Mouse (Mus musculus) liver, embryonic 11.5 days (tissue): ENCODE results near the gene Sugct. TPM values are rescaled to one million over a fixed set of nuclear protein-coding genes. Genes with fewer than 3 reads are reported as not detected.
A peak's percentile ranks its signal among the peaks of the same experiment; 100 is the strongest.

Experiments
- ATAC-seq: fragments of 200-750 bp; cut with Nextera tagmentation; replicated peaks from 2 replicates; pipeline ENCODE4 v1.8.0; 2017; ENCODE audit warnings: moderate number of reproducible peaks, mild to moderate bottlenecking, moderate TSS enrichment, moderate library complexity; ENCODE audit not compliant: low FRiP score
- DNase-seq: peaks from one replicate; pipeline ENCODE4 v3.0.0-alpha.2; 2017; ENCODE audit warnings: low spot score
- H3K27ac ChIP-seq: fragments of 300-500 bp; sonication (generic); 2 replicates; pipeline ENCODE4 v1.5.1; 2014; ENCODE audit warnings: mild to moderate bottlenecking, low read depth, low read length, control low read depth
- H3K27me3 ChIP-seq: fragments of 300-500 bp; sonication (generic); replicated peaks from 2 replicates; pipeline ENCODE4 v1.6.1; 2014; ENCODE audit warnings: low read length, mixed read lengths; ENCODE audit not compliant: control insufficient read depth, insufficient read depth
- H3K36me3 ChIP-seq: fragments of 300-500 bp; sonication (generic); 2 replicates; pipeline ENCODE4 v1.6.1; 2014; ENCODE audit warnings: mild to moderate bottlenecking, low read length, moderate library complexity, mixed read lengths; ENCODE audit not compliant: control insufficient read depth, insufficient read depth
- H3K4me1 ChIP-seq: fragments of 300-500 bp; sonication (generic); replicated peaks from 2 replicates; pipeline ENCODE4 v1.6.1; 2014; ENCODE audit warnings: low read length, mixed read lengths; ENCODE audit not compliant: control insufficient read depth, insufficient read depth
- H3K4me2 ChIP-seq: fragments of 300-500 bp; sonication (generic); 2 replicates; pipeline ENCODE4 v1.6.1; 2014; ENCODE audit warnings: mild to moderate bottlenecking, control low read depth, moderate library complexity
- H3K4me3 ChIP-seq: fragments of 300-500 bp; sonication (generic); 2 replicates; pipeline ENCODE4 v1.5.1; 2014; ENCODE audit warnings: low read depth, low read length, control low read depth
- H3K9ac ChIP-seq: fragments of 300-500 bp; sonication (generic); 2 replicates; pipeline ENCODE4 v1.6.1; 2014; ENCODE audit warnings: low read depth, low read length, control low read depth
- H3K9me3 ChIP-seq: fragments of 300-500 bp; sonication (generic); 2 replicates; pipeline ENCODE4 v1.6.1; 2016; ENCODE audit warnings: low read length, inconsistent platforms, mixed read lengths; ENCODE audit not compliant: control insufficient read depth
- WGBS: fragments of 180-500 bp; shearing (Covaris S2); extraction: QIAGEN DNeasy Blood & Tissue Kit; methylation state at CpG from one replicate; pipeline ENCODE4 v1.1.7; 2014; 5-methylcytosine and 5-hydroxymethylcytosine counted together
- polyA plus RNA-seq: library from polyadenylated mRNA; unstranded; fragments of >200 nt; fragmentation: Nextera tagmentation; extraction: Ambion mirVana; gene quantifications from 2 replicates; pipeline ENCODE4 v1.2.1, GENCODE M21; 2014

Gene Sugct
- polyA plus RNA-seq, 1 experiment from 2014 or later, result 2.6 TPM

DNA sequence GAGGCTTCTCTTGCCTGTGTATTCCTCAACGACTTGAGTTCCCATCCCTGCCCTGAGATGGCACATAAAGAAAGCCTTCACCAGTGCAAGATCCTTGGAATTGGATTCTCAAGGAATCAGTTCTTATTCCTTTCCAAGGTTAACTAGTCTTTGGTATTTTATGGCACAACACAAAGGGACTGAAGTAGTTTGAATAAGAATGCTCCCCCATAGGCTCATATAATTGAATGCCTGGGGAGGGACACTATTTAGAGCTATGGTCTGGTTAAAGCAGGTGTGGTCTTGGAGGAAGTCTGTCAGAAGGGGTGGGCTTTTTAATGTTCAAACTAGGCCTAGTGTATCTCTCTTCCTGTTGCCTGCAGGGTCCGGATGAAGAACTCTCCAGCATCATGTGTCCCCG is 629.8 kb downstream of the Sugct start:
- no peak for ATAC-seq
- Histone ChIP-seq H3K4me1 (no peaks in the 10 kb centered on the region), H3K36me3 (no peaks in the 10 kb centered on the region), H3K9ac (no peak overlapping the region), H3K9me3 (no peaks in the 10 kb centered on the region), H3K4me3 (no peak overlapping the region), H3K27me3 (no peaks in the 10 kb centered on the region), H3K27ac (no peak overlapping the region), H3K4me2 (no peak overlapping the region)
- 68% methylated on average over 3 of the region's 3 CpGs for WGBS
- DNase-seq, result no peak

DNA sequence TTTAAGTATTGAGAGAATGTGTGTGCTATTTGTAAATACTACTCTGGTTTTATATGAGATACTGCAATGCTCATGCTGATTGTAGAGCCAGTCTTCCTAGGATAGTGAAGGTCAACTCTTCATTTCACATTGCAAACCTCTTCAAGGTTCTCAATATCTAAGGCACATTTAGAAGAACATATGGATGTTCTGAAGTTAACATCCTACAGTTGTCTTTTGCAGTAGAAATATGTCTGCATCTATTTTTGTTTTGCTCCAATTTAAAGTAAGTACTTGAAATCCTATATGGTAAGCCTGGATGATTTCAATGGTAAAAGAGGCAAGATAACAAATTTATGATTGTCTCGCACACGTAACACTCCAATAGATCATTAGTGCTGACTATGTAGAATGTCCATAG is 638.7 kb downstream of the Sugct start:
- Histone ChIP-seq H3K4me2 (no peak overlapping the region), H3K27me3 (no peaks in the 10 kb centered on the region), H3K9ac (no peak overlapping the region), H3K4me3 (no peak overlapping the region), H3K4me1 (no peaks in the 10 kb centered on the region), H3K36me3 (no peaks in the 10 kb centered on the region), H3K9me3 (no peaks in the 10 kb centered on the region), H3K27ac (no peak overlapping the region)
- ATAC-seq (no peak), DNase-seq (no peak)
- 91% methylated on average over 2 of the region's 2 CpGs for WGBS

DNA sequence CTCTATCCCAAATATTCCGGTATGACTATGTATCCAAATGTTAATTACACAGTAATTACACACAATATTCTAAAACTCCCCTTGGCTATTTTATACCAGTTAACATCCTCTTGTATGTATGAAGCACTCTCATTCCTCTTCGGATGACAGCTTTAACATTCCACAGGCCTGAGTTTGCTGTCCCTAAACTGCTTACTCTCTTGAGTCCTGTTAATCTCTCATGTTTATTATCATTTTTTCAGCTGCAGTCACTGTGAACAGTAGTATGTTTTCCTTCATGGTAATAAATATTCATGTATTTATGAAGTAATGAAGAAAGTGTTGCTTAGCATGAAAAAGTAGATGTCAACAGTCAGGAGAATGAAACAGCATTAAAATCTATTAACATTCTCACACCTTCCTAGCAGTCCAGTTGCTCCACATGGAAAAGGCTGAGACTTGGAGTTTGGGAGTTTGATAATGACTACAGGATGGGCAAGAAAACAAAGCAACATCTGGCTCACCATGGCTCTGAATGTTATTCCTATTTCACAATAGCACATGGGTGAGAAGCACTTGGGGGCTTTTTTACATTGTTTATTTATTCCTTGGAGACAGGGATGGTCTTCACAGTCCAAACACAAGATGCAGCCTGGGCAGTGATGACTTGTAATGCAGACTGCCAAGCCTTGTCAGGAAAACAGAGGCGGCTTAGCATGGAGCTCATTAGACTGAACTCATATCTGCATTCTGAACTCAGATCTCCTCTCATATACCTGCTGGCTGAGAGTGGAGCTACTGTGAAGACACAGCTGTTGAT is 651.7 kb downstream of the Sugct start:
- Histone ChIP-seq H3K27ac (no peak overlapping the region), H3K9me3 (no peaks in the 10 kb centered on the region), H3K27me3 (no peaks in the 10 kb centered on the region), H3K36me3 (no peaks in the 10 kb centered on the region), H3K4me3 (no peak overlapping the region), H3K9ac (no peak overlapping the region), H3K4me2 (no peak overlapping the region), H3K4me1 (no peaks in the 10 kb centered on the region)
- ATAC-seq (no peak), DNase-seq (no peak)
- WGBS, result 74% methylated on average over 3 of the region's 3 CpGs

DNA sequence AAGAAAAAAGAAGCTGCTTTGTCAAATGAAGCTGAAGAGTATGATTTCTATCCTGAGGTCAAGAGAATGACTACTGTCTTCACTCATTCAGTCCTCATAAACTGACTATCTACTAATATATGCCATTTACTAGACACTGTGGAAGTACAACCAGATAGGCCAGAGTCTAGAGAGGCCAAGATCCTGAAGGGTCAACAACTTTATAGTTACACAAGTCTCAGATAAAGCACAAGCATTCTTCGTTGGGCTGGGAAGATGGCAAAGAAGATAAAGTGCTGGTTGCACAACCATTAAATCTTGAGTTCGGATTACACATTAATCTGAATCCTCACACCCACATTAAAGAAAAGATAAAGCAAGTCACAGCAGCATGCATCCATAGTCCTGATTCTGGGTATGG is 653.0 kb downstream of the Sugct start:
- Histone ChIP-seq H3K27me3 (no peaks in the 10 kb centered on the region), H3K9ac (no peak overlapping the region), H3K4me3 (no peak overlapping the region), H3K36me3 (no peaks in the 10 kb centered on the region), H3K27ac (no peak overlapping the region), H3K4me2 (no peak overlapping the region), H3K4me1 (no peaks in the 10 kb centered on the region), H3K9me3 (no peaks in the 10 kb centered on the region)
- WGBS, result 63% methylated on average over 2 of the region's 2 CpGs
- ATAC-seq (no peak), DNase-seq (no peak)

DNA sequence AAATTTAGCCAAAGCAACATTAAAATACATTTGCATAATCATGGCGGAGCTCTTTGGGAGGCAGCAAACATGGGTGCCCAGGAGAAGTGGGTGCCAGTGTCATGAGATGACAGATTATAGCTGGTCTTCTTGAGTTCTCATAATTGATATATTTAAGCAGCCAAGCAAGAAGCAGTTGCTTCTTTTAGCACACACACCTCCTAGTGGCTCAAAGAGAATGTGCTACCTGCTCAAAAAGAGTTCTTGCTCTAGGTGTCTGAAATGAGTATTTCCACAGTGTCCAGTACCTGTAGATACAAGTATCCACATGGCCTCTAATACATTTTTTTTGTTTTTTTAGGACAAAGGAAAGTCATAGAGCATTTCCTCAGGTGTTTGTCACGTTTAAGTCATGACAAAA is 655.6 kb downstream of the Sugct start:
- H3K4me2 ChIP-seq, result no peak overlapping the region
- no peaks in the 10 kb centered on the region for H3K9me3 ChIP-seq
- H3K27ac ChIP-seq, result no peak overlapping the region
- WGBS, result 65% methylated on average over 2 of the region's 2 CpGs
- H3K4me1 ChIP-seq, result no peaks in the 10 kb centered on the region
- DNase-seq (no peak), ATAC-seq (no peak)
- H3K27me3 ChIP-seq, result no peaks in the 10 kb centered on the region
- H3K9ac ChIP-seq, result no peak overlapping the region
- no peak overlapping the region for H3K4me3 ChIP-seq
- H3K36me3 ChIP-seq, result no peaks in the 10 kb centered on the region

DNA sequence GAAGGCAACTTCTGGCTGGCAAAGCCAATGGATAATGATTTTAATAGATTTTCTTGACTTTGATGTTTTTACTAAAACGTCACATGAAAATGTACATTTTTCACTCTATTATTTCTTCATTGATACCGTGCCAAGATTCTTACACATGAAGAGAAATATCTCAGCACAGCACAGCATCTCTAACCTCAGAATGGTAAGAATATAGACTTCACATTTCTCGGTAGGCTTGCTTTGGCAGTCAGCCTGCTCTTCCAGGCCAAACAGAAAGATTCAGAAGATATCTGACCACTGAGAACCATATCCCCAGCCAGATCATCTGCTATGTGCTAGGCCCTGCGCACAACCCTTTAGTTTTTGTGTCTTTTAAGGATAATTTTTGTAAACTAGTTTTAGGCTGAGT is 657.0 kb downstream of the Sugct start:
- no peak overlapping the region for H3K9ac ChIP-seq
- H3K4me1 ChIP-seq, result no peaks in the 10 kb centered on the region
- H3K27ac ChIP-seq, result no peak overlapping the region
- no peak overlapping the region for H3K4me2 ChIP-seq
- no peaks in the 10 kb centered on the region for H3K27me3 ChIP-seq
- DNase-seq (no peak), ATAC-seq (no peak)
- no peak overlapping the region for H3K4me3 ChIP-seq
- no peaks in the 10 kb centered on the region for H3K9me3 ChIP-seq
- 80% methylated on average over 4 of the region's 4 CpGs for WGBS
- no peaks in the 10 kb centered on the region for H3K36me3 ChIP-seq

DNA sequence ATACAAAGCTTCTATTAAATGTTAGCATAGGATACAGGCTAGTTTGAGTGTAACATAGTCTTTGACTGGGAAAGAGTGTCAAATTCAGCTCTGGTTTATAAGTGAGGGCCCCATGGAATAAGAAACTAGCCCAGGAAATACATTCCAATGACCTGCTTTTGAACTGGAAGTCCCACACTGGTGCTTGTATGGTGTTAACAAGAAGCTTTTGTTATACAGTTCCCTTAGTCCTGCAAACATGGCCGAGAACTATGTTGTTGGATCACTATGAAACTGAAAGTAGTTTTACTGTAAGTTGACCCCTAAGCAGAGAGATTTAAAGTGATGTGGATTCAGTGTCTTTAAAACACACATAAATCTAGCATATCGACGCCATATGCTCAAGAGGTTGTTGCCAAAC is 657.5 kb downstream of the Sugct start:
- WGBS, result 85% methylated on average over 3 of the region's 3 CpGs
- Histone ChIP-seq H3K9me3 (no peaks in the 10 kb centered on the region), H3K4me1 (no peaks in the 10 kb centered on the region), H3K4me3 (no peak overlapping the region), H3K27me3 (no peaks in the 10 kb centered on the region), H3K36me3 (no peaks in the 10 kb centered on the region), H3K27ac (no peak overlapping the region), H3K9ac (no peak overlapping the region), H3K4me2 (no peak overlapping the region)
- no peak for ATAC-seq
- no peak for DNase-seq

DNA sequence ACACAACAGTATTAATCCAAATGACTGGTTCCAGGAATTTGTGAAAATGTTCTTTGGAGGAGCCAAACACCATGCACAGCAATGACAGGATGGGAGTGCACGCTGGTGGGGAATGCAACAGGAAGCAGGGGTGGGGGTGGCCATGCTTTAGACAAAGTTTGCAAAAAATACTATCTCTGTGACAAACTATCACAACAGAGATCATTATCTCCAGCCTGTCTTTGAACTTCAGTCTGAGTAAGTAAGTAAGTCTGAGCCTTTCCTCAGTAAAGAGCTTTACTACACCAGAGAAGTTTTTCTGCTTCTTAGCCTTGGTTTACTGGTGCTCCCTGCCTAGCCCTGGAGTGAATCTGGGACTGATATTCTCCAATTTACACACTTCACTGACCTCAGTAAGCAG is 664.6 kb downstream of the Sugct start:
- Histone ChIP-seq H3K9me3 (no peaks in the 10 kb centered on the region), H3K9ac (no peak overlapping the region), H3K36me3 (no peaks in the 10 kb centered on the region), H3K4me3 (no peak overlapping the region), H3K27me3 (no peaks in the 10 kb centered on the region), H3K27ac (no peak overlapping the region), H3K4me1 (no peaks in the 10 kb centered on the region), H3K4me2 (no peak overlapping the region)
- ATAC-seq (no peak), DNase-seq (no peak)
- WGBS, result 64% methylated on average over 1 of the region's 1 CpGs

DNA sequence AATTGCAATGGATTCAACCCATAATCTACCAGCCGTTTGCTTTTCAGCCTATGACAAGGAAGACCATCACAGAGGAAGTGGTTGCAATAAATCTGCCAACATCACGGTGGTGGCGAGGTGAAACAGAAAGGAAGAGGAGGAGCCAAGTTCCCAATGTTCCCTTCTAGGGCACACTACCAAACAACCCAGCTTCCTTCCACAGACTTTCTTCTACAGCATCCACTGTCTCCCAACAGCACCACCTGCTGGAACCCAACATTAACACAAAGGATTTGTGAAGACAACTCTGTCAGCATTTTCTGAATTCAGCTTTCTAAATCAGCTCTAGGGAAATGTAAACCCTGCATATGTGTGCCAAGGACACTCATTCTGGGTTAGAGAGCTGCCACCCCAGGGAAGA is 666.8 kb downstream of the Sugct start:
- H3K27ac ChIP-seq, result no peak overlapping the region

More for the DNA sequence above, 666.8 kb downstream of the Sugct start:
- peak; percentile 64 for ATAC-seq
- Histone ChIP-seq H3K36me3 (no peaks in the 10 kb centered on the region), H3K9me3 (no peaks in the 10 kb centered on the region), H3K4me2 (no peak overlapping the region), H3K4me3 (no peak overlapping the region), H3K9ac (no peak overlapping the region), H3K27me3 (no peaks in the 10 kb centered on the region), H3K4me1 (no peaks in the 10 kb centered on the region)
- peak; percentile 31 for DNase-seq
- 25% methylated on average over 3 of the region's 3 CpGs for WGBS
